Mouse (Mus musculus) limb, embryonic 15.5 days (tissue): ENCODE data around the gene Rnf114. TPM values are rescaled to one million over a fixed set of nuclear protein-coding genes. Genes with fewer than 3 reads are reported as not detected.

Source experiments
- ATAC-seq: fragments of 200-750 bp; cut with Nextera tagmentation; 2 replicates; pipeline ENCODE4 v1.8.0; 2017; ENCODE audit warnings: low read depth, moderate TSS enrichment; ENCODE audit not compliant: insufficient number of reproducible peaks, low FRiP score, low TSS enrichment
- H3K27ac ChIP-seq: fragments of 300-500 bp; sonication (generic); 2 replicates; pipeline ENCODE4 v1.5.1; 2015; ENCODE audit warnings: moderate library complexity, mild to moderate bottlenecking, inconsistent platforms
- H3K27me3 ChIP-seq: fragments of 300-500 bp; sonication (generic); 2 replicates; pipeline ENCODE4 v1.6.1; 2015; ENCODE audit warnings: inconsistent platforms
- H3K36me3 ChIP-seq: fragments of 300-500 bp; sonication (generic); 2 replicates; pipeline ENCODE4 v1.6.1; 2015; ENCODE audit warnings: inconsistent platforms
- H3K4me1 ChIP-seq: fragments of 300-500 bp; sonication (generic); 2 replicates; pipeline ENCODE4 v1.6.1; 2015; ENCODE audit warnings: inconsistent platforms
- H3K4me2 ChIP-seq: fragments of 300-500 bp; sonication (generic); 2 replicates; pipeline ENCODE4 v1.6.1; 2015; ENCODE audit warnings: mild to moderate bottlenecking, inconsistent platforms
- H3K4me3 ChIP-seq: fragments of 300-500 bp; sonication (generic); 2 replicates; pipeline ENCODE4 v1.5.1; 2015; ENCODE audit warnings: mild to moderate bottlenecking, inconsistent platforms
- H3K9ac ChIP-seq: fragments of 300-500 bp; sonication (generic); 2 replicates; pipeline ENCODE4 v1.6.1; 2015; ENCODE audit warnings: inconsistent platforms
- H3K9me3 ChIP-seq: fragments of 300-500 bp; sonication (generic); 2 replicates; pipeline ENCODE4 v1.6.1; 2016; ENCODE audit warnings: inconsistent platforms
- WGBS: fragments of 180-500 bp; shearing (Covaris S2); methylation state at CpG from one replicate; pipeline ENCODE4 v1.1.7; 2015; 5-methylcytosine and 5-hydroxymethylcytosine counted together
- polyA plus RNA-seq: library from polyadenylated mRNA; unstranded; fragments of >200 nt; fragmentation: Nextera tagmentation; extraction: Ambion mirVana; gene quantifications from 2 replicates; pipeline ENCODE4 v1.2.1, GENCODE M21; 2015

Gene Rnf114
- polyA plus RNA-seq, 1 experiment from 2014 or later, result 69.9 TPM

GRCm38 (mm10) chr2:167458548-167458947, 33.9 kb upstream of the Rnf114 start:
- ATAC-seq, result no peak
- H3K4me2 ChIP-seq, result no peak overlapping the region
- no peaks in the 10 kb centered on the region for H3K4me1 ChIP-seq
- peaks cover 72% of the 10 kb centered on the region for H3K36me3 ChIP-seq
- 93% methylated on average over 3 of the region's 3 CpGs for WGBS
- no peaks in the 10 kb centered on the region for H3K27me3 ChIP-seq
- no peak overlapping the region for H3K4me3 ChIP-seq
- H3K9me3 ChIP-seq, result no peaks in the 10 kb centered on the region
- H3K27ac ChIP-seq, result no peak overlapping the region
- H3K9ac ChIP-seq, result no peak overlapping the region

- ATAC-seq, result no peak
- no peak overlapping the region for H3K27ac ChIP-seq
- H3K4me1 ChIP-seq, result no peaks in the 10 kb centered on the region
- peaks cover 67% of the 10 kb centered on the region for H3K36me3 ChIP-seq
- no peak overlapping the region for H3K4me2 ChIP-seq
- H3K4me3 ChIP-seq, result no peak overlapping the region
- no peaks in the 10 kb centered on the region for H3K9me3 ChIP-seq
- 94% methylated on average over 6 of the region's 6 CpGs for WGBS
- no peak overlapping the region for H3K9ac ChIP-seq
- no peaks in the 10 kb centered on the region for H3K27me3 ChIP-seq
Observed at GRCm38 (mm10) chr2:167459071-167459865, 33.2 kb upstream of the Rnf114 start.

GRCm38 (mm10) chr2:167462954-167463353, 29.5 kb upstream of the Rnf114 start:
- Histone ChIP-seq H3K9ac (no peak overlapping the region), H3K9me3 (no peaks in the 10 kb centered on the region), H3K27ac (no peak overlapping the region), H3K4me3 (no peak overlapping the region), H3K27me3 (no peaks in the 10 kb centered on the region), H3K36me3 (peaks cover 54% of the 10 kb centered on the region), H3K4me1 (no peaks in the 10 kb centered on the region), H3K4me2 (no peak overlapping the region)
- 51% methylated on average over 6 of the region's 6 CpGs for WGBS
- no peak for ATAC-seq

DNA sequence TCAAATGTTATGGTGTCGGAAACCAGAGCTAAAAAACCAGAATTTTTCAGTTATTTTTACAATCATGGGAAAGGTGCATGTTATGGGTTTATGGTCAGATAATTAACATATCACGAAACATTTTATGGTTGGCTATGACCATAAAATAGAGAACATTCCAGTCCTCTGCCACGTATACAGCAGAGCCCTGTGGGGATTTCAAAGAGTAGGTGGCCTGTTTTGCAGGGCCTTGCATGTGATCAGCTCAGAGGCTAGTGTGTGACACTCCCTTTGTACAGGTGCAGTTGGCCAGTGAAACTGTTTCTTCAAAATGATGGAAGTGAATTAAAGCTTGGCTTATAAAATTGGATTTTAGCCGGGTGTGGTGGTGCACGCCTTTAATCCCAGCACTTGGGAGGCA, 28.6 kb upstream of the Rnf114 start:
- ATAC-seq, result no peak
- H3K36me3 ChIP-seq, result peaks cover 53% of the 10 kb centered on the region
- WGBS, result 64% methylated on average over 5 of the region's 5 CpGs

DNA sequence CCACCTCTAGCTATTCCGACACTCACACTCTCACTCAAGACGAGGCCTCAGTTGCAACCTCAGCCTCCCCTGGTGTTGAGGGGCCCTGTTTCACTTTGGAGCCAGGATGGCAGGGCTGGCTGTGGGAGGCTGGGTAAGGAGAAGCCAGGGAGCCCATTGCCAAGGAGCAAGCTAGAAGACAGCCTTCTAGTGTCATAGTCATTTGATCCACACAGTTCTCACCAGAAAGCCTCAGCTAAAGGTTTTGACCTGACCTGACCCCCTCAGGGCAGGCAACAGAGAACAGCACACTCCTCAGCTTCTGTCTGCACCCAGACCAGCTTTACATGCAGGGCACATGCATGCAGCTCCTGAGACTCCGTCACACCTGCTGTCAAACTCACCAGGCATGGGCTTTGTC, 26.5 kb upstream of the Rnf114 start:
- peaks cover 55% of the 10 kb centered on the region for H3K36me3 ChIP-seq
- no peak for ATAC-seq
- no peaks in the 10 kb centered on the region for H3K27me3 ChIP-seq
- no peaks in the 10 kb centered on the region for H3K9me3 ChIP-seq
- 88% methylated on average over 3 of the region's 3 CpGs for WGBS
- H3K27ac ChIP-seq, result no peak overlapping the region
- no peak overlapping the region for H3K9ac ChIP-seq
- no peaks in the 10 kb centered on the region for H3K4me1 ChIP-seq
- no peak overlapping the region for H3K4me2 ChIP-seq
- no peak overlapping the region for H3K4me3 ChIP-seq

More for the DNA sequence above, 28.6 kb upstream of the Rnf114 start:
- Histone ChIP-seq H3K27ac (no peak overlapping the region), H3K4me2 (no peak overlapping the region), H3K4me1 (no peaks in the 10 kb centered on the region), H3K4me3 (no peak overlapping the region), H3K9me3 (no peaks in the 10 kb centered on the region), H3K9ac (no peak overlapping the region), H3K27me3 (no peaks in the 10 kb centered on the region)

GRCm38 (mm10) chr2:167467214-167467613, 25.2 kb upstream of the Rnf114 start:
- no peaks in the 10 kb centered on the region for H3K27me3 ChIP-seq
- no peak overlapping the region for H3K4me2 ChIP-seq
- H3K4me1 ChIP-seq, result no peaks in the 10 kb centered on the region
- 79% methylated on average over 5 of the region's 5 CpGs for WGBS
- peaks cover 62% of the 10 kb centered on the region for H3K36me3 ChIP-seq
- ATAC-seq, result no peak
- H3K9me3 ChIP-seq, result no peaks in the 10 kb centered on the region
- no peak overlapping the region for H3K4me3 ChIP-seq
- H3K27ac ChIP-seq, result no peak overlapping the region
- H3K9ac ChIP-seq, result no peak overlapping the region

GRCm38 (mm10) chr2:167468444-167468843, 24.0 kb upstream of the Rnf114 start:
- Histone ChIP-seq H3K4me2 (no peak overlapping the region), H3K4me3 (no peak overlapping the region), H3K9ac (no peak overlapping the region), H3K9me3 (no peaks in the 10 kb centered on the region), H3K27ac (no peak overlapping the region), H3K36me3 (peaks cover 72% of the 10 kb centered on the region), H3K27me3 (no peaks in the 10 kb centered on the region), H3K4me1 (no peaks in the 10 kb centered on the region)
- WGBS, result 75% methylated on average over 6 of the region's 6 CpGs
- no peak for ATAC-seq

GRCm38 (mm10) chr2:167470611-167471010, 21.8 kb upstream of the Rnf114 start:
- Histone ChIP-seq H3K4me1 (no peaks in the 10 kb centered on the region), H3K4me2 (no peak overlapping the region), H3K27ac (no peak overlapping the region), H3K9me3 (no peaks in the 10 kb centered on the region), H3K36me3 (peaks cover 84% of the 10 kb centered on the region), H3K27me3 (no peaks in the 10 kb centered on the region), H3K4me3 (no peak overlapping the region), H3K9ac (no peak overlapping the region)
- WGBS, result 89% methylated on average over 3 of the region's 3 CpGs
- no peak for ATAC-seq

DNA sequence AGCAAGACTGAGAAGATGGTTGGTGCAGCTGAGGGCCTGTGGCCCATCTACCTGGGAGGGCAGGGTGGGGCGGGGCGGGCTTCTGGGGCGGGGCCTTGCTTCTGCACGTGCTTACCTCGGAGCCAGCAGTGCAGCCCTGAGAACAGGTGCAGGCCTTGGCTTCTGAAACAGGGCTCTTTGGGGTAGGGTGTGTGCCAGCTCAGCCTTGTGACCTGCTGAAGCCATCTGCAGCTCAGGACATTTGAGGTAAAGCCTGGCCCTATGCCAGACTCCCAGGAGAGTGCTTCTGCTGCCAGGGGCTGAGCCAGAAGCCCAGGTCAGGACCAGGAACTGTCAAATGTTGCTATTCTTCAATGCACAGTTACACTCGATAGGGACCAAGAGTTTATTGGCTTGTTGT, 20.9 kb upstream of the Rnf114 start:
- H3K4me1 ChIP-seq, result peaks cover 7% of the 10 kb centered on the region
- WGBS, result 85% methylated on average over 6 of the region's 6 CpGs
- no peak overlapping the region for H3K4me3 ChIP-seq
- H3K27ac ChIP-seq, result no peak overlapping the region
- ATAC-seq, result no peak
- H3K4me2 ChIP-seq, result no peak overlapping the region
- no peaks in the 10 kb centered on the region for H3K27me3 ChIP-seq
- no peaks in the 10 kb centered on the region for H3K9me3 ChIP-seq
- H3K9ac ChIP-seq, result no peak overlapping the region
- peaks cover 77% of the 10 kb centered on the region for H3K36me3 ChIP-seq

DNA sequence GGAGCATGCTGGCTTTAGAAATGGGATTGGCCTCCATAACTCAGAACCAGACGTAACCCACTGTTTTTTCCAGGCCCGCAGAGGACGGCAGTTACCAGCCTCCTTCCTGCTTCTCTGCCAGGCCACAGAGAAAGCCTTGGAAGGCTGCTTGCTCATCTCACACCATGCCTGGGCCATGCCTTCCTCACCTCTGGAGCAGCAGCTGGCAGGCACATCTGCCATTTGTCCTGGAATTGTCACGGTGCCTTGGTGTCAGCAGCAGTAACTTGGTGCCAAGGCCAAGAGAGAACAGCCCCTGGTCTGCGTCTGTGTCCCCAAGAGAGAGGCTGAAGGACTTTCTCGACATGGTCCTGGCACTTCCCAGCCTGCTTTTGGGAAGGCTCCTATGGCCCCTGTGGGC, 18.2 kb upstream of the Rnf114 start:
- Histone ChIP-seq H3K9ac (no peak overlapping the region), H3K36me3 (peaks cover 62% of the 10 kb centered on the region)
- 84% methylated on average over 6 of the region's 6 CpGs for WGBS

DNA sequence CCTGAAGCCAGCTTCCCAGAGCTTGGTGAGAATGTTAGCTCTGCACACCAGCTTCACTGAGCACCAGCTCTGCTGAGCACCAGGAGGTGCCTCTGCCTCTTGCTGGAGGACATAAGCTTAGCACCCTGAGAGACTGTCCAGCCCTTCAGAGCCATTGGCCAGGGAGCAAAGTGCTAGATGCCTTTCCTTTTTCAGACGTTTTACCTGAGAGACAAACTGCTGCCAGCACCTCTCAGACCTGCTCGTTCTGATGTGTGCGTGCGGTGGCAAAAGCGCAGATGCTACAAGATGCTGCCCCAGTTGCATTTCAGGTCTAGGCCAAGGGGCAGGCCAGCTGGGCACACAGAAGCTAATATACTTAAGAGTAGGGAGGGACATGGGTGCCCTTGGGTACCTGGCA, 16.8 kb upstream of the Rnf114 start:
- Histone ChIP-seq H3K4me2 (no peak overlapping the region), H3K4me1 (peaks cover 13% of the 10 kb centered on the region), H3K4me3 (no peak overlapping the region), H3K27ac (no peak overlapping the region), H3K27me3 (no peaks in the 10 kb centered on the region), H3K9ac (no peak overlapping the region), H3K9me3 (no peaks in the 10 kb centered on the region), H3K36me3 (peaks cover 58% of the 10 kb centered on the region)
- 84% methylated on average over 5 of the region's 5 CpGs for WGBS
- no peak for ATAC-seq

More for the DNA sequence above, 18.2 kb upstream of the Rnf114 start:
- Histone ChIP-seq H3K27me3 (no peaks in the 10 kb centered on the region), H3K4me2 (no peak overlapping the region), H3K9me3 (no peaks in the 10 kb centered on the region), H3K27ac (no peak overlapping the region), H3K4me1 (peaks cover 13% of the 10 kb centered on the region), H3K4me3 (no peak overlapping the region)
- ATAC-seq, result no peak

GRCm38 (mm10) chr2:167476200-167476688, 16.2 kb upstream of the Rnf114 start:
- no peak for ATAC-seq
- Histone ChIP-seq H3K4me3 (no peak overlapping the region), H3K27ac (peak overlapping the region; percentile 47; the same call in 1 of the 2 replicates), H3K9ac (no peak overlapping the region), H3K36me3 (peaks cover 57% of the 10 kb centered on the region), H3K4me2 (no peak overlapping the region), H3K27me3 (no peaks in the 10 kb centered on the region), H3K4me1 (peaks cover 13% of the 10 kb centered on the region), H3K9me3 (no peaks in the 10 kb centered on the region)
- 26% methylated on average over 7 of the region's 7 CpGs for WGBS
